Mouse (Mus musculus): ENCODE measurements at regions not wholly inside any gene's neighbourhood (a gene's known extent, or its start where the extent isn't known, plus 50 kb on each side); places are given as distances from the start of the nearest gene placed in this dataset.

GRCm38 (mm10) chr2:72787616-72788015, 192.6 kb downstream of the Sp3 start:
- Histone ChIP-seq H3K27ac (ENCODE audit: low read depth) (no peak overlapping the region), H3K9ac (ENCODE audit: low read length) (no peak overlapping the region), H3K27me3 (replicated peaks; ENCODE audit: control insufficient read depth, insufficient read depth, low read length) (no peaks in the 10 kb centered on the region), H3K9me3 (ENCODE audit: control insufficient read depth, low read length) (no peaks in the 10 kb centered on the region), H3K36me3 (ENCODE audit: control insufficient read depth, insufficient read depth, low read length) (no peaks in the 10 kb centered on the region), H3K4me2 (ENCODE audit: low read length) (no peak overlapping the region), H3K4me3 (ENCODE audit: low read depth, low read length) (no peak overlapping the region), H3K4me1 (replicated peaks; ENCODE audit: control insufficient read depth, insufficient read depth, low read length) (no peaks in the 10 kb centered on the region)
- ATAC-seq (replicated peaks; ENCODE audit: low FRiP score, low TSS enrichment, low read depth), result no peak
- 69% methylated on average over 3 of the region's 3 CpGs for WGBS
- no peak for DNase-seq (ENCODE audit: low spot score)

GRCm38 (mm10) chr2:72791496-72791895, 188.8 kb downstream of the Sp3 start:
- no peaks in the 10 kb centered on the region for H3K9me3 ChIP-seq (ENCODE audit: control insufficient read depth, low read length)
- H3K27ac ChIP-seq (ENCODE audit: low read depth), result no peak overlapping the region
- no peak overlapping the region for H3K4me2 ChIP-seq (ENCODE audit: low read length)
- no peak overlapping the region for H3K4me3 ChIP-seq (ENCODE audit: low read depth, low read length)
- H3K36me3 ChIP-seq (ENCODE audit: control insufficient read depth, insufficient read depth, low read length), result no peaks in the 10 kb centered on the region
- H3K4me1 ChIP-seq (replicated peaks; ENCODE audit: control insufficient read depth, insufficient read depth, low read length), result no peaks in the 10 kb centered on the region
- no peak for ATAC-seq (replicated peaks; ENCODE audit: low FRiP score, low TSS enrichment, low read depth)
- DNase-seq (ENCODE audit: low spot score), result no peak
- H3K9ac ChIP-seq (ENCODE audit: low read length), result no peak overlapping the region
- H3K27me3 ChIP-seq (replicated peaks; ENCODE audit: control insufficient read depth, insufficient read depth, low read length), result no peaks in the 10 kb centered on the region
- WGBS, result 45% methylated on average over 3 of the region's 3 CpGs

- H3K27me3 ChIP-seq (replicated peaks; ENCODE audit: control insufficient read depth, insufficient read depth, low read length), result no peaks in the 10 kb centered on the region
- DNase-seq (ENCODE audit: low spot score) (no peak), ATAC-seq (replicated peaks; ENCODE audit: low FRiP score, low TSS enrichment, low read depth) (no peak)
- WGBS, result 35% methylated on average over 10 of the region's 10 CpGs
- H3K9ac ChIP-seq (ENCODE audit: low read length), result no peak overlapping the region
- H3K36me3 ChIP-seq (ENCODE audit: control insufficient read depth, insufficient read depth, low read length), result no peaks in the 10 kb centered on the region
- no peaks in the 10 kb centered on the region for H3K9me3 ChIP-seq (ENCODE audit: control insufficient read depth, low read length)
- H3K4me3 ChIP-seq (ENCODE audit: low read depth, low read length), result no peak overlapping the region
- H3K27ac ChIP-seq (ENCODE audit: low read depth), result no peak overlapping the region
- no peak overlapping the region for H3K4me2 ChIP-seq (ENCODE audit: low read length)
- no peaks in the 10 kb centered on the region for H3K4me1 ChIP-seq (replicated peaks; ENCODE audit: control insufficient read depth, insufficient read depth, low read length)
Measured at GRCm38 (mm10) chr2:72793424-72793823, 186.8 kb downstream of the Sp3 start.

- DNase-seq (ENCODE audit: low spot score) (no peak), ATAC-seq (replicated peaks; ENCODE audit: low FRiP score, low TSS enrichment, low read depth) (no peak)
- no peaks in the 10 kb centered on the region for H3K4me1 ChIP-seq (replicated peaks; ENCODE audit: control insufficient read depth, insufficient read depth, low read length)
- WGBS, result 72% methylated on average over 4 of the region's 4 CpGs
- H3K4me2 ChIP-seq (ENCODE audit: low read length), result no peak overlapping the region
- no peaks in the 10 kb centered on the region for H3K27me3 ChIP-seq (replicated peaks; ENCODE audit: control insufficient read depth, insufficient read depth, low read length)
- no peaks in the 10 kb centered on the region for H3K9me3 ChIP-seq (ENCODE audit: control insufficient read depth, low read length)
- H3K27ac ChIP-seq (ENCODE audit: low read depth), result no peak overlapping the region
- no peak overlapping the region for H3K9ac ChIP-seq (ENCODE audit: low read length)
- no peaks in the 10 kb centered on the region for H3K36me3 ChIP-seq (ENCODE audit: control insufficient read depth, insufficient read depth, low read length)
- H3K4me3 ChIP-seq (ENCODE audit: low read depth, low read length), result no peak overlapping the region
Measured at GRCm38 (mm10) chr2:72794501-72794900, 185.7 kb downstream of the Sp3 start.

- no peaks in the 10 kb centered on the region for H3K36me3 ChIP-seq (ENCODE audit: control insufficient read depth, insufficient read depth, low read length)
- H3K4me3 ChIP-seq (ENCODE audit: low read depth, low read length), result no peak overlapping the region
- no peak for DNase-seq (ENCODE audit: low spot score)
- ATAC-seq (replicated peaks; ENCODE audit: low FRiP score, low TSS enrichment, low read depth), result no peak
- no peak overlapping the region for H3K4me2 ChIP-seq (ENCODE audit: low read length)
- no peaks in the 10 kb centered on the region for H3K4me1 ChIP-seq (replicated peaks; ENCODE audit: control insufficient read depth, insufficient read depth, low read length)
- no peaks in the 10 kb centered on the region for H3K9me3 ChIP-seq (ENCODE audit: control insufficient read depth, low read length)
- no peak overlapping the region for H3K27ac ChIP-seq (ENCODE audit: low read depth)
- no peaks in the 10 kb centered on the region for H3K27me3 ChIP-seq (replicated peaks; ENCODE audit: control insufficient read depth, insufficient read depth, low read length)
- WGBS, result 71% methylated on average over 4 of the region's 4 CpGs
- H3K9ac ChIP-seq (ENCODE audit: low read length), result no peak overlapping the region
Measured at GRCm38 (mm10) chr2:72797002-72797718, 183.1 kb downstream of the Sp3 start.

- no peak overlapping the region for H3K27ac ChIP-seq (ENCODE audit: low read depth)
- no peaks in the 10 kb centered on the region for H3K36me3 ChIP-seq (ENCODE audit: control insufficient read depth, insufficient read depth, low read length)
- H3K27me3 ChIP-seq (replicated peaks; ENCODE audit: control insufficient read depth, insufficient read depth, low read length), result no peaks in the 10 kb centered on the region
- no peak for DNase-seq (ENCODE audit: low spot score)
- no peak for ATAC-seq (replicated peaks; ENCODE audit: low FRiP score, low TSS enrichment, low read depth)
- no peak overlapping the region for H3K4me2 ChIP-seq (ENCODE audit: low read length)
- H3K9me3 ChIP-seq (ENCODE audit: control insufficient read depth, low read length), result no peaks in the 10 kb centered on the region
- no peak overlapping the region for H3K4me3 ChIP-seq (ENCODE audit: low read depth, low read length)
- H3K9ac ChIP-seq (ENCODE audit: low read length), result no peak overlapping the region
- 69% methylated on average over 7 of the region's 7 CpGs for WGBS
- no peaks in the 10 kb centered on the region for H3K4me1 ChIP-seq (replicated peaks; ENCODE audit: control insufficient read depth, insufficient read depth, low read length)
Measured at GRCm38 (mm10) chr2:72800696-72801095, 179.6 kb downstream of the Sp3 start.

- no peaks in the 10 kb centered on the region for H3K36me3 ChIP-seq (ENCODE audit: control insufficient read depth, insufficient read depth, low read length)
- 55% methylated on average over 14 of the region's 14 CpGs for WGBS
- no peak overlapping the region for H3K4me2 ChIP-seq (ENCODE audit: low read length)
- no peak overlapping the region for H3K27ac ChIP-seq (ENCODE audit: low read depth)
- no peak overlapping the region for H3K4me3 ChIP-seq (ENCODE audit: low read depth, low read length)
- no peaks in the 10 kb centered on the region for H3K27me3 ChIP-seq (replicated peaks; ENCODE audit: control insufficient read depth, insufficient read depth, low read length)
- no peak for DNase-seq (ENCODE audit: low spot score)
- no peak overlapping the region for H3K9ac ChIP-seq (ENCODE audit: low read length)
- H3K9me3 ChIP-seq (ENCODE audit: control insufficient read depth, low read length), result peaks cover 3% of the 10 kb centered on the region; the same call in 1 of the 2 replicates
- no peaks in the 10 kb centered on the region for H3K4me1 ChIP-seq (replicated peaks; ENCODE audit: control insufficient read depth, insufficient read depth, low read length)
- ATAC-seq (replicated peaks; ENCODE audit: low FRiP score, low TSS enrichment, low read depth), result no peak
Measured at GRCm38 (mm10) chr2:72813282-72813974, 166.8 kb downstream of the Sp3 start.

- WGBS, result 91% methylated on average over 4 of the region's 4 CpGs
- H3K27me3 ChIP-seq (replicated peaks; ENCODE audit: control insufficient read depth, insufficient read depth, low read length), result no peaks in the 10 kb centered on the region
- no peak overlapping the region for H3K4me2 ChIP-seq (ENCODE audit: low read length)
- no peak overlapping the region for H3K9ac ChIP-seq (ENCODE audit: low read length)
- ATAC-seq (replicated peaks; ENCODE audit: low FRiP score, low TSS enrichment, low read depth), result no peak
- H3K36me3 ChIP-seq (ENCODE audit: control insufficient read depth, insufficient read depth, low read length), result no peaks in the 10 kb centered on the region
- no peaks in the 10 kb centered on the region for H3K9me3 ChIP-seq (ENCODE audit: control insufficient read depth, low read length)
- DNase-seq (ENCODE audit: low spot score), result no peak
- H3K4me3 ChIP-seq (ENCODE audit: low read depth, low read length), result no peak overlapping the region
- H3K27ac ChIP-seq (ENCODE audit: low read depth), result no peak overlapping the region
- no peaks in the 10 kb centered on the region for H3K4me1 ChIP-seq (replicated peaks; ENCODE audit: control insufficient read depth, insufficient read depth, low read length)
Measured at GRCm38 (mm10) chr2:72825251-72825650, 155.0 kb downstream of the Sp3 start.

- no peak overlapping the region for H3K4me2 ChIP-seq (ENCODE audit: low read length)
- no peak overlapping the region for H3K9ac ChIP-seq (ENCODE audit: low read length)
- ATAC-seq (replicated peaks; ENCODE audit: low FRiP score, low TSS enrichment, low read depth) (no peak), DNase-seq (ENCODE audit: low spot score) (no peak)
- no peak overlapping the region for H3K27ac ChIP-seq (ENCODE audit: low read depth)
- no peaks in the 10 kb centered on the region for H3K36me3 ChIP-seq (ENCODE audit: control insufficient read depth, insufficient read depth, low read length)
- H3K27me3 ChIP-seq (replicated peaks; ENCODE audit: control insufficient read depth, insufficient read depth, low read length), result no peaks in the 10 kb centered on the region
- H3K4me3 ChIP-seq (ENCODE audit: low read depth, low read length), result no peak overlapping the region
- no peaks in the 10 kb centered on the region for H3K9me3 ChIP-seq (ENCODE audit: control insufficient read depth, low read length)
- H3K4me1 ChIP-seq (replicated peaks; ENCODE audit: control insufficient read depth, insufficient read depth, low read length), result no peaks in the 10 kb centered on the region
- WGBS, result 28% methylated on average over 1 of the region's 1 CpGs
Measured at GRCm38 (mm10) chr2:72829139-72829538, 151.1 kb downstream of the Sp3 start.
